Mouse (Mus musculus) cerebellum, postnatal 14 days (tissue): Measurements from ENCODE around the gene Pde9a.

ENCODE experiments used
- DNase-seq, 2 experiments: peaks; one replicate each; pipeline ENCODE4 v3.0.0; 2021; ENCODE audit warnings: mixed read lengths in 2 of 2

Gene Pde9a

GRCm38 (mm10) chr17:31433978-31434797 is 48.2 kb downstream of the Pde9a start:
- no peak for DNase-seq

- no peak for DNase-seq
Measured at GRCm38 (mm10) chr17:31434825-31435325, 48.9 kb downstream of the Pde9a start.

GRCm38 (mm10) chr17:31435934-31436813 is 50.2 kb downstream of the Pde9a start:
- DNase-seq, result no peak

GRCm38 (mm10) chr17:31436814-31437406 is 50.9 kb downstream of the Pde9a start:
- no peak for DNase-seq

- DNase-seq, result peak; percentile 63 to 65
Measured at GRCm38 (mm10) chr17:31437482-31437881, 51.5 kb downstream of the Pde9a start.

- DNase-seq, result no peak
Measured at GRCm38 (mm10) chr17:31439978-31440377, 54.0 kb downstream of the Pde9a start.

GRCm38 (mm10) chr17:31442513-31442912 is 56.5 kb downstream of the Pde9a start:
- DNase-seq, result no peak

GRCm38 (mm10) chr17:31444251-31444650 is 58.2 kb downstream of the Pde9a start:
- no peak for DNase-seq

GRCm38 (mm10) chr17:31445061-31445731 is 59.2 kb downstream of the Pde9a start:
- DNase-seq, result no peak

GRCm38 (mm10) chr17:31447766-31448165 is 61.8 kb downstream of the Pde9a start:
- DNase-seq, result peak; percentile 63 to 74

GRCm38 (mm10) chr17:31448519-31448918 is 62.5 kb downstream of the Pde9a start:
- DNase-seq, result no peak

- DNase-seq, result peak; percentile 74 to 79
Measured at GRCm38 (mm10) chr17:31450206-31450605, 64.2 kb downstream of the Pde9a start.

- peak; percentile 58 to 74 for DNase-seq
Measured at GRCm38 (mm10) chr17:31451179-31451708, 65.2 kb downstream of the Pde9a start.

GRCm38 (mm10) chr17:31452816-31453215 is 66.8 kb downstream of the Pde9a start:
- DNase-seq, result no peak

GRCm38 (mm10) chr17:31453476-31453875 is 67.5 kb downstream of the Pde9a start:
- DNase-seq, result no peak

- no peak for DNase-seq
Measured at GRCm38 (mm10) chr17:31454056-31454455, 68.0 kb downstream of the Pde9a start.

GRCm38 (mm10) chr17:31456723-31457567 is 70.9 kb downstream of the Pde9a start:
- peak; percentile 50 to 73 for DNase-seq

- peak; percentile 40 to 58 for DNase-seq
Measured at GRCm38 (mm10) chr17:31460416-31460815, 74.4 kb downstream of the Pde9a start.

- no peak for DNase-seq
Measured at GRCm38 (mm10) chr17:31462506-31462905, 76.5 kb downstream of the Pde9a start.

GRCm38 (mm10) chr17:31466854-31467253 is 80.8 kb downstream of the Pde9a start:
- DNase-seq, result no peak

- DNase-seq, result no peak
Measured at GRCm38 (mm10) chr17:31468496-31468895, 82.5 kb downstream of the Pde9a start.
